Mouse (Mus musculus) limb, embryonic 15.5 days (tissue): ENCODE data around the gene Cntnap1. TPM values are rescaled to one million over a fixed set of nuclear protein-coding genes. Genes with fewer than 3 reads are reported as not detected.

Experiments used
- ATAC-seq: fragments of 200-750 bp; cut with Nextera tagmentation; 2 replicates; pipeline ENCODE4 v1.8.0; 2017; ENCODE audit warnings: low read depth, moderate TSS enrichment; ENCODE audit not compliant: insufficient number of reproducible peaks, low FRiP score, low TSS enrichment
- H3K27ac ChIP-seq: fragments of 300-500 bp; sonication (generic); 2 replicates; pipeline ENCODE4 v1.5.1; 2015; ENCODE audit warnings: moderate library complexity, mild to moderate bottlenecking, inconsistent platforms
- H3K27me3 ChIP-seq: fragments of 300-500 bp; sonication (generic); 2 replicates; pipeline ENCODE4 v1.6.1; 2015; ENCODE audit warnings: inconsistent platforms
- H3K36me3 ChIP-seq: fragments of 300-500 bp; sonication (generic); 2 replicates; pipeline ENCODE4 v1.6.1; 2015; ENCODE audit warnings: inconsistent platforms
- H3K4me1 ChIP-seq: fragments of 300-500 bp; sonication (generic); 2 replicates; pipeline ENCODE4 v1.6.1; 2015; ENCODE audit warnings: inconsistent platforms
- H3K4me2 ChIP-seq: fragments of 300-500 bp; sonication (generic); 2 replicates; pipeline ENCODE4 v1.6.1; 2015; ENCODE audit warnings: mild to moderate bottlenecking, inconsistent platforms
- H3K4me3 ChIP-seq: fragments of 300-500 bp; sonication (generic); 2 replicates; pipeline ENCODE4 v1.5.1; 2015; ENCODE audit warnings: mild to moderate bottlenecking, inconsistent platforms
- H3K9ac ChIP-seq: fragments of 300-500 bp; sonication (generic); 2 replicates; pipeline ENCODE4 v1.6.1; 2015; ENCODE audit warnings: inconsistent platforms
- H3K9me3 ChIP-seq: fragments of 300-500 bp; sonication (generic); 2 replicates; pipeline ENCODE4 v1.6.1; 2016; ENCODE audit warnings: inconsistent platforms
- WGBS: fragments of 180-500 bp; shearing (Covaris S2); methylation state at CpG from one replicate; pipeline ENCODE4 v1.1.7; 2015; 5-methylcytosine and 5-hydroxymethylcytosine counted together
- polyA plus RNA-seq: library from polyadenylated mRNA; unstranded; fragments of >200 nt; fragmentation: Nextera tagmentation; extraction: Ambion mirVana; gene quantifications from 2 replicates; pipeline ENCODE4 v1.2.1, GENCODE M21; 2015

Gene Cntnap1
- polyA plus RNA-seq, 1 experiment from 2014 or later: 1.4 TPM

DNA sequence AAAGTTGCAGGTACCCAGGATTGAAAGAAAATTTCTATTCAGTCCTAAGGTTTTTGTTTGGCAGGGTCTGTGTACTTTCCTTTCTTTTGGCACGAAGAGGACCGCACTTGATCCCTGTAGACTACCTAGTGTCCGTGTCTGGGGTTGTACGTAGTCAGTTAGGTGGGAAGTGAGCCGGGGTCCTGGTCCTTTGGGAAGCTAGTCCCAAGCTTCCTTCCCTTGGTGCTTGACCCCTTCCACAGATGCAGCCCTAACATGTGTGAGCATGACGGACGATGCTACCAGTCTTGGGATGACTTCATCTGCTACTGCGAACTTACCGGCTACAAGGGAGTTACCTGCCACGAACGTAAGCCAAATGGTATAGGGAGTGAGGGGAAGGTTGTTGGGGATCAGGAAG is 11.6 kb downstream of the Cntnap1 start:
- ATAC-seq: no peak
- Histone ChIP-seq H3K27ac (no peak overlapping the region), H3K36me3 (no peaks in the 10 kb centered on the region), H3K4me3 (no peak overlapping the region), H3K4me1 (peaks cover 11% of the 10 kb centered on the region), H3K9me3 (no peaks in the 10 kb centered on the region), H3K4me2 (no peak overlapping the region), H3K27me3 (peaks cover 31% of the 10 kb centered on the region), H3K9ac (no peak overlapping the region)
- 87% methylated on average over 11 of the region's 11 CpGs for WGBS

GRCm38 (mm10) chr11:101182771-101183517 is 12.6 kb downstream of the Cntnap1 start:
- no peak for ATAC-seq
- no peak overlapping the region for H3K9ac ChIP-seq
- 81% methylated on average over 14 of the region's 14 CpGs for WGBS

GRCm38 (mm10) chr11:101184984-101185383 is 14.7 kb downstream of the Cntnap1 start:
- H3K27ac ChIP-seq: no peak overlapping the region
- H3K9ac ChIP-seq: no peak overlapping the region
- H3K4me2 ChIP-seq: no peak overlapping the region
- no peak for ATAC-seq
- H3K4me3 ChIP-seq: no peak overlapping the region
- peaks cover 13% of the 10 kb centered on the region for H3K4me1 ChIP-seq
- 77% methylated on average over 12 of the region's 12 CpGs for WGBS
- no peaks in the 10 kb centered on the region for H3K9me3 ChIP-seq
- H3K36me3 ChIP-seq: no peaks in the 10 kb centered on the region
- 0 out of 2 replicates have a peak, but pooled peaks cover 5% of the 10 kb centered on the region for H3K27me3 ChIP-seq

More at GRCm38 (mm10) chr11:101182771-101183517, 12.6 kb downstream of the Cntnap1 start:
- Histone ChIP-seq H3K4me3 (no peak overlapping the region), H3K27me3 (peaks cover 21% of the 10 kb centered on the region), H3K27ac (no peak overlapping the region), H3K36me3 (no peaks in the 10 kb centered on the region), H3K4me2 (no peak overlapping the region), H3K4me1 (peaks cover 4% of the 10 kb centered on the region; the same call in 1 of the 2 replicates), H3K9me3 (no peaks in the 10 kb centered on the region)

GRCm38 (mm10) chr11:101185441-101185840 is 15.1 kb downstream of the Cntnap1 start:
- Histone ChIP-seq H3K9ac (no peak overlapping the region), H3K9me3 (no peaks in the 10 kb centered on the region), H3K27ac (no peak overlapping the region), H3K4me3 (no peak overlapping the region), H3K4me1 (peaks cover 16% of the 10 kb centered on the region), H3K4me2 (no peak overlapping the region), H3K27me3 (0 out of 2 replicates have a peak, but pooled peaks cover 3% of the 10 kb centered on the region), H3K36me3 (no peaks in the 10 kb centered on the region)
- ATAC-seq: no peak
- 92% methylated on average over 4 of the region's 4 CpGs for WGBS

GRCm38 (mm10) chr11:101186526-101187247 is 16.4 kb downstream of the Cntnap1 start:
- no peak for ATAC-seq
- no peak overlapping the region for H3K9ac ChIP-seq
- no peak overlapping the region for H3K4me3 ChIP-seq
- 86% methylated on average over 27 of the region's 27 CpGs for WGBS
- peaks cover 27% of the 10 kb centered on the region for H3K4me1 ChIP-seq
- no peaks in the 10 kb centered on the region for H3K36me3 ChIP-seq
- no peaks in the 10 kb centered on the region for H3K9me3 ChIP-seq
- H3K27me3 ChIP-seq: no peaks in the 10 kb centered on the region
- H3K4me2 ChIP-seq: no peak overlapping the region
- H3K27ac ChIP-seq: no peak overlapping the region

DNA sequence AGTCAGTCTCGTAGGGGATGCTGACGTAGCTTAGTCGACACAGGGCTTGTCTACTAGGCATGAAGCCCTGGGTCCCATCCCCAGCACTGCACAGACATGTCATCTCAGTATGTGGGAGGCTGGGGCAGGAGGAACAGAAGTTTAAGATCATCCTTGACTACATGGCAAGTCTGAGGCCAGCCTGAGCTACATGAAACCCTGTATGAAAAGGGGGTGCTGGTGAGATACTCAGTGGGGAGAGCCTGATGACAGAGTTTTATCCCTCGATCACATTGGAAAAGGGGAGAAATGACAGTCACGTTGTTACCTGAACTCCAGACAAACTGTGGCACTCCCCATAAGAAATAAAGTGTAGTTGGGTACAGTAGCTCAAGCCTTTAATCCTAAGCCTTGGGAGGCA is 17.2 kb downstream of the Cntnap1 start:
- no peak overlapping the region for H3K27ac ChIP-seq
- H3K36me3 ChIP-seq: 0 out of 2 replicates have a peak, but pooled peaks cover 2% of the 10 kb centered on the region
- no peak for ATAC-seq
- peaks cover 27% of the 10 kb centered on the region for H3K4me1 ChIP-seq
- H3K4me2 ChIP-seq: no peak overlapping the region
- H3K9me3 ChIP-seq: no peaks in the 10 kb centered on the region
- H3K4me3 ChIP-seq: no peak overlapping the region
- no peak overlapping the region for H3K9ac ChIP-seq
- WGBS: 95% methylated on average over 5 of the region's 5 CpGs
- no peaks in the 10 kb centered on the region for H3K27me3 ChIP-seq

DNA sequence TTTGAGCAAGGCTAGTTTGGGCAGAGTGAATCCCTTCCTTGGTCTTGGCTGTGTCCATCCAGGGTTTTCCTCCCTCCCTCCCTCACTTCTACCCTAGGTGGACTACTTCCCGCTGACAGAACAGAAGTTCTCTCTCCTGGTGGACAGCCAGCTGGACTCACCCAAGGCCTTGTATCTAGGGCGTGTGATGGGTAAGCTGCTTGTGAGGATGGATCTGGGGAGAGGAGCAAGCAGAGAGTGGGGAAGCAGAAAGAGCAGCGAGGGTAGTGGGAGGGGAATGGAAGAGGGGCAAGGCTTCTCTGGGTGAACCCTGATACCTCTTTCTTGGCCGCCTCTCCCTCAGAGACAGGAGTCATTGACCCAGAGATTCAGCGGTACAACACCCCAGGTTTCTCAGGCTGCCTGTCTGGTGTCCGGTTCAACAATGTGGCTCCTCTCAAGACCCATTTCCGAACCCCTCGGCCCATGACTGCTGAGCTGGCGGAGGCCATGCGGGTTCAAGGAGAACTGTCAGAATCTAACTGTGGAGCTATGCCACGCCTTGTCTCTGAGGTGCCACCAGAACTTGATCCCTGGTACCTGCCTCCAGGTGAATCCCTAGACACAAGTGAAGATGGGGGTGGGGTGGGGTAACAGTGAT is 18.0 kb downstream of the Cntnap1 start:
- no peak for ATAC-seq

GRCm38 (mm10) chr11:101189495-101190180 is 19.3 kb downstream of the Cntnap1 start:
- Histone ChIP-seq H3K4me2 (no peak overlapping the region), H3K27ac (peak overlapping the region; percentile 75), H3K27me3 (no peaks in the 10 kb centered on the region), H3K9ac (no peak overlapping the region), H3K36me3 (peaks cover 22% of the 10 kb centered on the region), H3K4me1 (peaks cover 27% of the 10 kb centered on the region), H3K9me3 (no peaks in the 10 kb centered on the region), H3K4me3 (no peak overlapping the region)
- WGBS: 16% methylated on average over 5 of the region's 6 CpGs
- peak; percentile 71 for ATAC-seq

More for the DNA sequence above, 18.0 kb downstream of the Cntnap1 start:
- 82% methylated on average over 11 of the region's 11 CpGs for WGBS
- Histone ChIP-seq H3K4me2 (no peak overlapping the region), H3K9me3 (no peaks in the 10 kb centered on the region), H3K4me3 (no peak overlapping the region), H3K4me1 (peaks cover 27% of the 10 kb centered on the region), H3K27ac (peak overlapping the region; percentile 3; the same call in 1 of the 2 replicates), H3K36me3 (peaks cover 9% of the 10 kb centered on the region; the same call in 1 of the 2 replicates), H3K27me3 (no peaks in the 10 kb centered on the region), H3K9ac (no peak overlapping the region)

- Histone ChIP-seq H3K9ac (no peak overlapping the region), H3K27ac (peak overlapping the region; percentile 75), H3K4me1 (peaks cover 27% of the 10 kb centered on the region), H3K4me3 (no peak overlapping the region), H3K9me3 (no peaks in the 10 kb centered on the region), H3K4me2 (no peak overlapping the region), H3K27me3 (no peaks in the 10 kb centered on the region), H3K36me3 (peaks cover 29% of the 10 kb centered on the region)
- no peak for ATAC-seq
- 38% methylated on average over 8 of the region's 8 CpGs for whole genome bisulfite sequencing
Measured at GRCm38 (mm10) chr11:101190181-101190912, 20.0 kb downstream of the Cntnap1 start.

DNA sequence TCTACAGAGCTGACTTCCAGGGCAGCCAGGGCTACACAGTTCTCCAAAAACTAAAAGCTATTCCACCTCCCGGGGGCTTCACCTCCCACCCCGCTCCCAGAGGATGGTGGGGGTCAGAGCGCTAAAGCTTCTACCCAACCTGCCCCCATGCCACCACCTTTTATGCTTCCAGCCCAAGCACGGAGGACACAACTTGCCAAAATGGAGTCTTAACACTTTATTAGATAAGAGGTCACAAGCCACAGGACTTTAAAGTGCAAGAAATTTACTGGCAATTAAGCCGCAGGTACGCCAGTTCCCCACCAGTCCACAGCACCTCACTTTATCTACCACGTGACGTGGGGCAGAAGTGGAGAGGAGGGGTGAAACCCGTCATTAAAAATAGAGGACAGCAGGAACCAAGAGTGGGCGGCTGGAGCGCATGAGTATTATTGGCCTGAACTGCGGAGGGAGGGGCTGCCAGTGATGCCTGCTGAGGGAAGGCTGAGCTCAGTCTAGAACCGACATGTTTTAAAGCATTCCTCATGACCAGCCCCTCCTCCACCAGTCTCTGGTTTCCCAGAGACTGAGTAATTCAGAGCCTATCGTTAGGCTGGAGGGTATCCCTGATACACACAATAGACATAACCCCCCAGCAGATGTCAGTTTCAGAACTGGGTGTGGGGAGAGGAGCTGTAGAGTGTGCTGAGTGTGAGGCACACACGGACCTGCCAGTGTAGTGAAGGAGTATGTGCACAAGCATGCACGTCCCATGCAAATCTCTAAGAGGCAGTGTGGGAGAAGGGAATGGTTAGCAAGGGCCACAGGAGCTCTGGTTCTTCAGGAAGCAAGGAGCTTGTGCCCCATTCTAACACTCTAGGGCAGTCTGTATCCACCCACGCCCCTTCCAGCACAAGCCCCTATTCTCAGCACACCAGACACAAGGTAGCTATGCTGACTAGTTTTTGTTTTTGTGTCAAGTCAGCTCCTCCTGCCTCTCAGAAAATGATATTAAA is 20.9 kb downstream of the Cntnap1 start:
- no peak overlapping the region for H3K9ac ChIP-seq
- 41% methylated on average over 17 of the region's 17 CpGs for WGBS

More for the DNA sequence above, 20.9 kb downstream of the Cntnap1 start:
- peaks cover 27% of the 10 kb centered on the region for H3K4me1 ChIP-seq
- no peak overlapping the region for H3K4me3 ChIP-seq
- H3K36me3 ChIP-seq: peaks cover 38% of the 10 kb centered on the region
- H3K27ac ChIP-seq: peak overlapping the region; percentile 75
- no peak overlapping the region for H3K4me2 ChIP-seq
- ATAC-seq: no peak
- H3K9me3 ChIP-seq: no peaks in the 10 kb centered on the region
- H3K27me3 ChIP-seq: no peaks in the 10 kb centered on the region
